Mouse (Mus musculus) liver, embryonic 16.5 days (tissue): ENCODE data around the gene Gba. TPM values are rescaled to one million over a fixed set of nuclear protein-coding genes. Genes with fewer than 3 reads are reported as not detected.

Experiments
- ATAC-seq: fragments of 200-750 bp; cut with Nextera tagmentation; 2 replicates; pipeline ENCODE4 v1.8.0; 2017; ENCODE audit warnings: low read depth, mild to moderate bottlenecking, moderate number of reproducible peaks, moderate library complexity
- H3K27ac ChIP-seq: fragments of 300-500 bp; sonication (generic); 2 replicates; pipeline ENCODE4 v1.5.1; 2014; ENCODE audit warnings: mild to moderate bottlenecking, low read length
- H3K27me3 ChIP-seq: fragments of 300-500 bp; sonication (generic); 2 replicates; pipeline ENCODE4 v1.6.1; 2014; ENCODE audit warnings: low read depth, low read length, mixed read lengths; ENCODE audit not compliant: control insufficient read depth, insufficient read depth
- H3K36me3 ChIP-seq: fragments of 300-500 bp; sonication (generic); 2 replicates; pipeline ENCODE4 v1.6.1; 2014; ENCODE audit warnings: mild to moderate bottlenecking; ENCODE audit not compliant: control insufficient read depth, insufficient read depth
- H3K4me1 ChIP-seq: fragments of 300-500 bp; sonication (generic); 2 replicates; pipeline ENCODE4 v1.6.1; 2014; ENCODE audit warnings: low read depth, low read length, mixed read lengths; ENCODE audit not compliant: control insufficient read depth
- H3K4me2 ChIP-seq: fragments of 300-500 bp; sonication (generic); 2 replicates; pipeline ENCODE4 v1.6.1; 2014; ENCODE audit warnings: low read depth, low read length, mixed read lengths
- H3K4me3 ChIP-seq: fragments of 300-500 bp; sonication (generic); 2 replicates; pipeline ENCODE4 v1.5.1; 2014; ENCODE audit warnings: low read depth, mild to moderate bottlenecking, low read length
- H3K9ac ChIP-seq: fragments of 300-500 bp; sonication (generic); 2 replicates; pipeline ENCODE4 v1.6.1; 2014; ENCODE audit warnings: low read depth, low read length
- H3K9me3 ChIP-seq: fragments of 300-500 bp; sonication (generic); replicated peaks from 2 replicates; pipeline ENCODE4 v1.6.1; 2016; ENCODE audit warnings: low read length; ENCODE audit not compliant: control insufficient read depth
- WGBS: fragments of 180-500 bp; shearing (Covaris S2); extraction: QIAGEN DNeasy Blood & Tissue Kit; methylation state at CpG from one replicate; pipeline ENCODE4 v1.1.7; 2014; ENCODE audit not compliant: insufficient replicate concordance; 5-methylcytosine and 5-hydroxymethylcytosine counted together
- polyA plus RNA-seq: library from polyadenylated mRNA; unstranded; fragments of >200 nt; fragmentation: Nextera tagmentation; extraction: Ambion mirVana; gene quantifications from 2 replicates; pipeline ENCODE4 v1.2.1, GENCODE M21; 2015

Gene Gba
- polyA plus RNA-seq, 1 experiment from 2014 or later: 27.5 TPM

DNA sequence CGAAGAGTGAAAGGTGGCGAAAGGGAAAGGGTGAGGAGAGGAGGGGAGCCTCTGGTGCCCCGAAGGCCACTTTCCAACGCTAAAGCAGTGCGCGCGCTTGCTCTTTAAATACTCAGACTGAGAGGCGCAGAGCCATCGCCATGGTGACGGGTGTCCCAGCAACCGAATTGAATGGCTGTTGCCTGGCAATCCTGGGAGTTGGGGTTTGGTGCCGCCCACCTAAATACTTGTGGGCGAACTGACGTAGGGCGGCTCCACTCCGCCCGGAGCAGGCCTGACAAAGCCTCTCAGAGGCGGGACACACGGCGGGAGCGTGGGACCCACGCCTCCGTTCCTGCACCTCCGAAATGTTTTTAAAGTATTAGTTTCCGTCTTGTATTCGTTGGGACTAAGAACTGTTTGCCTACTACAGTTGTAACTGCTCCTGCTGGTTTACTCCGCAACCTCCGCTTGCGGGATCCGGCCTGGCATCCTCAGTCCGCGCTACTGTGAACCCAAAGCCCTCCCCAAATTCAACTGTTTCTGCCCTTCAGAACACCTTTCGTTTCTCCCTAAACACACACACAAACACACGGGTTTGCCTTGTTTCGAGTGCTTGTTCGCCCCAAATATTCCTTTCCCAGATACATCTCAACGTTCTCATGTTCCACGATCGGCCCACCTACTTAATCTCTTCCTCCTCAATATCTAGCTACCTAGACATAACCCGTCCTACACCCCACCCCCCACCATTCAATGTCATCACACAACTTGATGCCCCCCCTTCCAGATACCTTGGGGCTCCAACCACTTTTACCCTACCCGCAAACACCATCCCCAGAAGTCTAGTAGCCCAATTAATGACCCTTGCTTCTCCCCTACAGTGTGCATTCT is 24.8 kb downstream of the Gba start:
- ATAC-seq: peak; percentile 39; the same call in 1 of the 2 replicates
- Histone ChIP-seq H3K9me3 (no peaks in the 10 kb centered on the region), H3K9ac (no peak overlapping the region), H3K27ac (no peak overlapping the region), H3K4me1 (peaks cover 15% of the 10 kb centered on the region), H3K36me3 (no peaks in the 10 kb centered on the region), H3K4me2 (peak overlapping the region; percentile 74), H3K27me3 (peaks cover 51% of the 10 kb centered on the region), H3K4me3 (peak overlapping the region; percentile 57)
- 4% methylated on average over 41 of the region's 41 CpGs for WGBS

DNA sequence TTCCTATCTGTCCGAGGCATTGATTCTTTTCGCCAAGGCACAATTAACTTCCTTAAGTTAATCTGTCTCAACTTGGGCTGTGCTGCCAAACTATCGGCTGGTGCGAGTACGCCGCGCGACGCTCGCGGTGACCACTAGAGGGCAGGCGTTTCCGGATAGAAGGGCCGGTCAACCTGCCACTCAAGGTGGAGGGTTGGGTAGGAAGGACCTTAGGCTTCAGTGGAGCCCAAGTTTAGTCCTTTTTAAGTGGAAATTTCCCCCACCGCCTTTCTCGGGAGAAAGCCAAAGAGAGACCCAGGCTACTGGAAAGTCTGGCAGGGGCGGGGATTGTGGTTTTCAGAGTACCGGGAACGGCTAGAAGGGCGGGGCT is 25.4 kb downstream of the Gba start:
- Histone ChIP-seq H3K4me3 (peak overlapping the region; percentile 57), H3K9ac (no peak overlapping the region), H3K4me2 (peak overlapping the region; percentile 74), H3K9me3 (no peaks in the 10 kb centered on the region), H3K4me1 (peaks cover 15% of the 10 kb centered on the region), H3K27ac (no peak overlapping the region), H3K36me3 (no peaks in the 10 kb centered on the region), H3K27me3 (peaks cover 51% of the 10 kb centered on the region)
- WGBS: under 1% methylated on average over 20 of the region's 20 CpGs
- peak; percentile 49 for ATAC-seq

DNA sequence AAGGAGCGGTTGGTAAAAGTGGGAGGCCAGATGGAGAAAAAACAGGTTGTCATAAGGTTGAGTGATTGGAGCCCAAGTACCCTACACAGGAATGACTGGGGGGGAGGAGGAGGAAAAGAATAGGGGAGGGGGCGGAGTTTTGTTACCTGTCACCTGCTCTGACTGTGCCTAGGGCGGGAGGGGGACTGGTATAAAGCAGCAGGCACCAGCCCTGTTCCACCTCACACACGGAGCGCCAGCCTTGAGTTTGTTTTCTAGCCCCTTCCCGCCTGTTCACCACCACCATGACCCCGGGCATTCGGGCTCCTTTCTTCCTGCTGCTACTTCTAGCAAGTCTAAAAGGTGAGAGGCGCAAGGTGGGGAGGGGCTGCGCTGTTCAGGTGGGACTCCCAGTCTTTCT is 26.1 kb downstream of the Gba start, which contains the start of gene Muc1:
Gene Muc1, plus strand, starts transcription at position 222 of the 400 bp plus-strand sequence.
- no peak within 1 kb of the TSS for H3K9ac ChIP-seq
- peaks cover 51% of the 10 kb centered on the region for H3K27me3 ChIP-seq
- 32% methylated on average over 10 of the region's 10 CpGs for WGBS

DNA sequence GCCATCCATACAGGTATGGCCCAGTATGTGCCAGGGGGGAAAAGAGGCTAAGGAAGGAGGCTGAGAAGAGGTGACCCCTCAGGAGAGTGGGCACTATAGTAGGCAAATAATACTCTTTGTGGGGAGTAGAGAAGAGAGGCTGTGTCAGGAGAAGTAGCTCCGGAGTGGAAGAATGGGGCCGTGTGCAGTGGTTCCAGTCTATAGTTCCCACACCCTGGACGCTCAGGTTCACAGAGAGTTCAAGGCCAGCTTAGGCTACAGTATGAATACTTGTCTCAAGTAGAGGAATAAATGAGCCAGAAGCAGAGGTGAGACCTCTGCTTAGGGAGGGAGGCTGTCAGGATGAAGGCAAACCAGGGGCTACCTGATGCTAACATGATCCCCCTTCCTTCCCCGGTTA is 26.5 kb downstream of the Gba start:
- Histone ChIP-seq H3K27me3 (peaks cover 51% of the 10 kb centered on the region), H3K27ac (no peak overlapping the region), H3K4me1 (peaks cover 15% of the 10 kb centered on the region), H3K4me2 (no peak overlapping the region), H3K36me3 (no peaks in the 10 kb centered on the region), H3K9ac (no peak overlapping the region), H3K9me3 (no peaks in the 10 kb centered on the region), H3K4me3 (no peak overlapping the region)
- no peak for ATAC-seq
- whole genome bisulfite sequencing: 66% methylated on average over 4 of the region's 4 CpGs

More for the DNA sequence above, 26.1 kb downstream of the Gba start, which contains the start of gene Muc1:
- Histone ChIP-seq H3K4me1 (peaks cover 15% of the 10 kb centered on the region), H3K27ac (no peak within 1 kb of the TSS), H3K36me3 (no peaks in the 10 kb centered on the region), H3K4me2 (peak within 1 kb of the TSS; percentile 74), H3K9me3 (no peaks in the 10 kb centered on the region), H3K4me3 (peak within 1 kb of the TSS; percentile 57)
- no peak for ATAC-seq

DNA sequence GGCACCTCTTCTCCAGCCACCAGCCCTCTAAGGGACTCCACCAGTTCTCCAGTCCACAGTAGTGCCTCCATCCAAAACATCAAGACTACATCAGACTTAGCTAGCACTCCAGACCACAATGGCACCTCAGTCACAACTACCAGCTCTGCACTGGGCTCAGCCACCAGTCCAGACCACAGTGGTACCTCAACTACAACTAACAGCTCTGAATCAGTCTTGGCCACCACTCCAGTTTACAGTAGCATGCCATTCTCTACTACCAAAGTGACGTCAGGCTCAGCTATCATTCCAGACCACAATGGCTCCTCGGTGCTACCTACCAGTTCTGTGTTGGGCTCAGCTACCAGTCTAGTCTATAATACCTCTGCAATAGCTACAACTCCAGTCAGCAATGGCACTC is 27.8 kb downstream of the Gba start:
- no peak for ATAC-seq
- Histone ChIP-seq H3K4me3 (no peak overlapping the region), H3K4me2 (no peak overlapping the region), H3K27ac (no peak overlapping the region), H3K9ac (no peak overlapping the region), H3K4me1 (peaks cover 15% of the 10 kb centered on the region), H3K27me3 (peaks cover 47% of the 10 kb centered on the region), H3K36me3 (no peaks in the 10 kb centered on the region), H3K9me3 (no peaks in the 10 kb centered on the region)
- 53% methylated on average over 2 of the region's 2 CpGs for WGBS

DNA sequence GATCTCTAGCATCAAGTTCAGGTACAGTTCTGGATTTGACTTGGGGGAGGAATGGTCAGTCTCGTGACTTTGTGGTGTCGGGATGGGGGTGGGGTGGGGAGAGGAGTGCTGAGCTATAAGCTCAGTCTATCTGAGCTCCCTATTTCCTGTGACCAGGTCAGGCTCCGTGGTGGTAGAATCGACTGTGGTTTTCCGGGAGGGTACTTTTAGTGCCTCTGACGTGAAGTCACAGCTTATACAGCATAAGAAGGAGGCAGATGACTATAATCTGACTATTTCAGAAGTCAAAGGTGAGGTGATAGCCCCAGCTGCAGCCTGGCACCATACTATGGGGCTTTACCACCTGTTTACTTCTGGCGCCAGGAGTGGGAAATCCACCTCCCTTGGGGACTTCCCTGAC is 28.6 kb downstream of the Gba start:
- Histone ChIP-seq H3K4me3 (no peak overlapping the region), H3K9me3 (no peaks in the 10 kb centered on the region), H3K27me3 (peaks cover 40% of the 10 kb centered on the region), H3K36me3 (no peaks in the 10 kb centered on the region), H3K4me1 (peaks cover 15% of the 10 kb centered on the region), H3K4me2 (no peak overlapping the region), H3K9ac (no peak overlapping the region), H3K27ac (no peak overlapping the region)
- WGBS: 23% methylated on average over 7 of the region's 7 CpGs
- ATAC-seq: no peak

DNA sequence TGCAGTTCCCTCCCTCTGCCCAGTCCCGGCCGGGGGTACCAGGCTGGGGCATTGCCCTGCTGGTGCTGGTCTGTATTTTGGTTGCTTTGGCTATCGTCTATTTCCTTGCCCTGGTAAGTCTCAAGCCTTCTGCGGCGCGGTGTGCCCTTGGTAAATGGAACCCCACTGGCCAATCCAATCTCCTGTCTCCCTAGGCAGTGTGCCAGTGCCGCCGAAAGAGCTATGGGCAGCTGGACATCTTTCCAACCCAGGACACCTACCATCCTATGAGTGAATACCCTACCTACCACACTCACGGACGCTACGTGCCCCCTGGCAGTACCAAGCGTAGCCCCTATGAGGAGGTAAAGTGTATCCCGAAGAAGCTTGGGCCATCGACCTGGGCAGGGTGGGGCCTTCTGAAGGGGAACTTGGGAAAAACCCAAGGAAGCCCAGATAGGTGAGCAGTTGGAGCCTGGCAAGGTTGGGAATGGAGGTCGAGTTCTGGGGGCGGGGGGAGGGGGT is 29.1 kb downstream of the Gba start:
- Histone ChIP-seq H3K36me3 (no peaks in the 10 kb centered on the region), H3K9me3 (no peaks in the 10 kb centered on the region), H3K27ac (no peak overlapping the region), H3K9ac (no peak overlapping the region), H3K27me3 (peaks cover 35% of the 10 kb centered on the region), H3K4me2 (no peak overlapping the region), H3K4me1 (peaks cover 15% of the 10 kb centered on the region), H3K4me3 (no peak overlapping the region)
- ATAC-seq: no peak
- WGBS: 60% methylated on average over 16 of the region's 16 CpGs

DNA sequence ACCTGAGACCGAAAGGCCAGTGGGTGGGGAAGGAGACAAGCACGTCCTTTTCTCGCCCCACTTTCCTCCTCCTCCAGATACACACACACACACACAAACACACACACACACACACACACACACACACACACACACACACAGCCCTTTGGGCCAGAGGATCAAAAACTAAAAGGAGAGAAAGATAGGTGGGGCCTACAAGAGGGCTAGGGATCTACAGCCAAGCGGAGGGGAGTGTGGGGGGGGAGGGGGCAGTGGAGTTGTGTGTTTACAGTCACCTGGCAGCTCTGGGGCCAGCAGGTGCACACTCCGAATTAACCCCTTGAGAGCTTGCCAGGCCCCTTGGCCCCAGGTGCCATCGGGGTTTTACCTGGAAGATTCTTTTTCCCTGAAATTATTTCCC is 29.9 kb downstream of the Gba start:
- H3K36me3 ChIP-seq: no peaks in the 10 kb centered on the region
- no peak for ATAC-seq
- H3K4me1 ChIP-seq: peaks cover 9% of the 10 kb centered on the region
- no peaks in the 10 kb centered on the region for H3K9me3 ChIP-seq
- no peak overlapping the region for H3K9ac ChIP-seq
- H3K4me3 ChIP-seq: no peak overlapping the region
- H3K27me3 ChIP-seq: peaks cover 27% of the 10 kb centered on the region
- H3K4me2 ChIP-seq: no peak overlapping the region
- H3K27ac ChIP-seq: no peak overlapping the region
- 63% methylated on average over 6 of the region's 6 CpGs for WGBS

DNA sequence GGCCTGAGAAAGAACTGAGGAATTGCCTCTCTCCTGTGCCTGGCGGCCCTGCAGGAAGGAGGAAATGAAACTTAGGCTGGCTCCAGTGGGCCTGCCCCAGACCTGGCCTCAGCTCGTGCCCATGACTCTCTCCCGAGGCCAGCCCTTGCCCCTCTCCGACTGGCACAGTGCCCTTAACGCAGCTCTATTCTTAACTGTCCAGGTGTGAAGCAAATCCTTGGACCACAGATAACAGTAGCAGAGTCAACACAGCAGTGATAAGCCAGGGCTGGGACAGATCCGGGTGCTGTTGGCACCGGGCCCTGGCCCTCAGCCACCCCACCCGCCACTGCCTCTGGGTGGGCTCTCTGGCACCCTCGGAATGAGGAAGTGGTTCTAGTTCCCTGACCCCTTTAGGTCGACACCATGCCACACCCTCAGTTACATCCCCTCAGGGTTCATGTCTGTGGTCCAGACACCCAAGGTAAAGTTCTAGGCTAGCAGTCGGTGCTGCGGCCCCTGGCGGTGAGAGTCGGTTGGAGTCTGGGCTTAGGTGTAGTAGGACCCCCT is 30.9 kb downstream of the Gba start:
- Histone ChIP-seq H3K27ac (no peak overlapping the region), H3K4me2 (no peak overlapping the region), H3K4me1 (peaks cover 4% of the 10 kb centered on the region; the same call in 1 of the 2 replicates)

More for the DNA sequence above, 30.9 kb downstream of the Gba start:
- no peak for ATAC-seq
- Histone ChIP-seq H3K9ac (no peak overlapping the region), H3K27me3 (peaks cover 22% of the 10 kb centered on the region), H3K36me3 (no peaks in the 10 kb centered on the region), H3K9me3 (no peaks in the 10 kb centered on the region), H3K4me3 (no peak overlapping the region)
- WGBS: 35% methylated on average over 14 of the region's 14 CpGs
